Mouse (Mus musculus) adrenal gland, adult 2 months (tissue): ENCODE measurements at regions not wholly inside any gene's neighbourhood (a gene's known extent, or its start where the extent isn't known, plus 50 kb on each side); places are given as distances from the start of the nearest gene placed in this dataset.

Experiments used
- DNase-seq: peaks from one replicate; pipeline ENCODE4 v3.0.0; 2021

DNA sequence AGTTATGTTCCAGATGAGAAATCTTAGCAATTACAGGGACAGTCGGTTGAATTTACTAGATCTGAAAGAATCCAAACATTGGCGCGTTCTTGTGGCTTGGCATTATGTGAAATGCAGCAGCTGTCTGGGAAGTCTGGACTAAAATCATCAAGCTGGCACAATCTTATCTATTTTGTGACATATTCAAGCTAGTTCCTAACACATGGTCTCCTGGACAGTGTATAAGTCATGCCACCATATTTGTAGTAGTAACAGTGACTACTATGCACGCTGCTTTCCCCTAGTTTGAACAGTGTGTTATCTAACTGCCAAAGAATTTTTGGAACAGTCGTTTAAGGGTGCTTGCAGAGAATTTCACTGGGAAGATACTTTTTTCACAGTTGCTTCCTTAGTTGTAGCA lies 396.8 kb downstream of the Ppp1r3a start:
- no peak for DNase-seq
